Mouse (Mus musculus) cerebellum, adult 18-20 months (tissue): ENCODE measurements around the gene Capza1.
"Not testable (repeated sequence)": the region's sequence is repeated elsewhere in the genome, so short reads cannot be mapped to it uniquely, and the experiment has no call there.

ENCODE experiments used
- DNase-seq, 2 experiments: peaks; one replicate each; pipeline ENCODE4 v3.0.0; 2021

The Capza1 gene

DNA sequence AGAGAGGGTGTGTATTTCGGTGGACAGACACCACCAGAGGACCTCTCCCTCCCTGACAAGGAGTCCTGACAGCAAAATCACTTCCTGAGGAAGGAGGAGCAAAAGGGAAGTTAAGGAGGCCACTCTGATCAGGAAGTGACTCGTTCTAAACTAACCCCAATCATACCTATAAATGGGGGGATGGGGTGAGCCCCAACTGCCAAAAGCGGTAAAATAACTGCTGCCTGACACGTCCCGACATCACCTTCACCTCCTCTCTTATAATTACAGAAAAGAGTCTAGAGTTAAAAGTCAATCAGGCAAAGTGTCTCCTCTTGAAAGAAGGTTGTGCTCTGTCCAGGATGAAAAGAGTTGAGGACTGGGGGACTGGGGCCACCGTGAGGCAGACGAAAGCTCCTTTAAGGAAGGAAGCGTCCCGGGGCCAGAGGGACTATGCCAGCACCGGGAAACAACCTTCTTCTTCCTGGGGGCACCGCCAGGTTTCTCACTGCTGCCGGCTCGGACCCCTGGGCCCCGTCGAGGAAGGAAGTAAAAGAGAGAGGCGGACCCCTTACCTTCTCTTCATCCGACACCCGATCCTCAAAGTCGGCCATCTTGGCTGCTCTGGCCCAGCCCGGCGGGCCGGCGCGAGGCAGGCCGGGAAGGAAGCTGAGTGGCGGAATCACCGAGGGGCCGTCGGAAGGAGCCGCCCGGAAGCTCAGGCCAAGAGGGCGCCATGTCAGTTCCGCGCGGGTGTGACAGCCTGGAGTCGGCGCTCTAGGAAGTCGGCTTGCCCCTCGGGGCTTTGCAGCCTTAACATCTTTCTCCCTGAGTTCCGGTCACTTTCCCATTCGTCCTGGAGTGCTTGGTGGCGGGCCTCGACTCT, at the start of gene Capza1, which contains the start of gene St7l:
TSS of gene Capza1 (minus strand) at position 720 of the 865 bp plus-strand sequence.
TSS of gene St7l (plus strand) at position 220 of the 865 bp plus-strand sequence.
- DNase-seq, result peak; percentile 90 to 91

DNA sequence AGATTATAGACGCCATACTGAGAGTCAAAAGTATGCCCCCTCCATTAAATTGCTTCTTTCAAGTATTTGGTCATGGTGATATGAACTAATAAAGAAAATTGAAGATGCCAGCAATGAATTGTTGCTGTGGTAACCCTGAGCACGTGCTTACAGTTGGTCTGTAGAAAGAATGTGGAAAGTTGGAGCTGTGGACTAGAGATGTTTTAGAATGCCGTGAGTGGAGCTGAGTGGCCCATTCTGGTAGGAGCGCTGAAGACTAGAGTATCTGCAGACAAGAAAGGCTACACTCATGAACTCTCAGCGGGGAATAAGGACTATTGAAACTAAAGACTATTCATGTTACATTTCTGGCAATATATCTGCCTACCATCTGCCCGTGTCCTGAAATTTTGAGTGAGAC, 44.9 kb upstream of the Capza1 start:
- DNase-seq, result no peak

DNA sequence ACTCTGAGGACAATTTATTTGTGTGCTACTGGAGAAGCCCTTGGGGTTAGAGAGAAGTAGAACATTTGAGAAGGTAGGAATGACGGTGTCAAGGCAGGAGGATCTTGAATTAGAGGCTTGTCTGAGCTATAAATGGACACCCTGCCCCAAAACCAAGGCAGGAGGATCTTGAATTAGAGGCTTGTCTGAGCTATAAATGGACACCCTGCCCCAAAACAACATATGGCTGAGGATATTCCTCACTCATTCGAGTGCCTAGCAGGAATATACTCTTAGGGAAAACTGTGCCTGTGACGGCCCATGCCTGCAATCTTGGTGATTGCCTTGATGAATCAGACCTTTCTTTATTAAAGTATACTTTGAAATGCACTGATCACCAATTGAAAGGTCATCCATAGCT, 41.7 kb upstream of the Capza1 start:
- DNase-seq, result no peak

DNA sequence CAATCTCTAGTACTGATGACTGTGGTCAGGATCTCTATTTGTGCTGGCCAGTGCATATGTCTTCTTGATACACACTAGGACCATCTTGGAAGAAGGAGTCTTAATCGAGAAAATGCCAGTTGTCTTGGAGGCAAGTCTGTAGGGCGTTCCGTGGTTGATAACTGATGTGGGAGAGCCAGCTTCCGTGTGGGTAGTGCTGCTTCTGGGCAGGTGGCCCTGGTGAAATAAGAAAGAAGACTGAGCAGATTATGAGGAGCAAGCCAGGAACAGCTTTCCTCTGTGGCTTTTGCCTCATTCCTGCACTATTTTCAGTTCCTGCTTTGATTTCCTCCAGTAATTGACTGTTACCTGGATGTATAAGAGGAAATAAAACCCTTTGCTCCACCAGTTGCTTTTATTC, 41.1 kb upstream of the Capza1 start:
- DNase-seq, result no peak

DNA sequence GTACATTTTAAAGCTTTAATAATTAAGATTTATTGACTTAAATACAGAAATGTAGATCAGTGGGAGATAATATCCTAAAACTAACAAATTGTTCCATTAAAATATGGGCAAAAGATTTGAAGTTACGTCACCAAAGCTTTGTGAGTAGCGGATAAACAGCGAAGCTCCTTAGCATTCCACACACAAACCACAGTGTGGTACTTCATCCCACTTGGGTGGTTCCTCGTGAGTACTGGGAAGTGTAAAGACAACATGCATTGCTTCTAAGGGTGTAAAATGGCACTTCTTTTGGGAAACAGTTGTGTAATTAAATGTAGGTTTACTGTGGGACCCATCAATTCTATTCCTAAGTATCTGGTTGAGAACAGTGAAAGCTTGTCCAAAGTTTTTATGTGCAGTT, 36.8 kb upstream of the Capza1 start:
- DNase-seq, result no peak

DNA sequence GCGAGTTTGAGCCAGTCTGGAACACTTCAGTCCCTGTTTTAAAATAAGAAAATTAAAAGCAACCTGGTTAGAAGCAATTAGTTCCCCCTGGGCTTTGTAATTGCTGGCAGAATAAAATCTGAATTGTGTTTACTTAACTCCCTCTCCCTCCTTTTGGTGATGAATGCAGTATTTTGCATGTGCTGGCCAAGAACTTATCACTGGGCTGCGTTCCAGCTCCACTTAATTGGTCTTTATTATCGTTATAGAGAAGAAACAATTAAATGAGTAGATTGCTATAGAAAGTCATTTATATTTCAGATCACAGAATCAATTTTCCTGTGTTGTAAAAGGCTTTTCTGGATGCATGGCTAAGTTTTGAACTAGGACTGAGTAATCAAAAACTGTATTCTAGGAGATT, 31.8 kb upstream of the Capza1 start:
- no peak for DNase-seq

DNA sequence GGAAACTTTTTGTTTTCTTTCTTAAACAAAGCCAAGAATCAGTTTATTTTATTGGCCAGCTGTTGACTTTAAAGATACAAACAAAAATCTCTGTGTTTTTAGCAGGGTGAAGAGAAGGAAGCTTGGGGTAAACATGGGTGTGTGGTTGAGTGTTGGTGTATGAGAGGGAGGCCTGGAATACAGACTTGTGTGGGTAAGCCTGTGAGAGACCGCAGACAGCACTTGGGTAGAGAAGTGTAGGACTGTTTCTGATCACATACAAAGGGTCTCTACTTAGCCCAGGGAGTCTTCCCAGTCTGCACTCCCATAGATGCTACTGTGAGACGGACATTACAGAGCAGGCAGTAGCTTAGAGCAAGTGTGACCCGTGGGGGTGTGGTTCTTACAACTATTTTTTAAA, 24.3 kb upstream of the Capza1 start:
- DNase-seq, result no peak

DNA sequence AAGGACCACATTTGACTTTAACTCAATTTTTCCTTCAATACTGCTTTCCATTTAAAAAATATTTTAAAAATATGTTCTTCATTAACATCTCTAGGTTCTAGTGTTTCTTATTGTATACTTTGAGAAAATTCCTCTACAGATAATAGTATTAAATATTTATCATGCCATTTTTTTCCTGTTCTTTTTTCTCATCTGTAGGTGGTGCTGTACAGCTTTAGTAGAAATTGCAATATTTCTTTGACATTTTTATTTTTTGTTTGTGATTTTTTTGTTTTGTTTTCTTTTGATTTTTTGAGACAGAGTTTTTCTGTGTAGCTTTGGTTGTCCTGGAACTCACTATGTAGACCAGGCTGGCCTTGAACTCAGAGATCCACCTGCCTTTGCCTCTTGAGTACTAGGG, 5.3 kb upstream of the Capza1 start:
- DNase-seq, result no peak

DNA sequence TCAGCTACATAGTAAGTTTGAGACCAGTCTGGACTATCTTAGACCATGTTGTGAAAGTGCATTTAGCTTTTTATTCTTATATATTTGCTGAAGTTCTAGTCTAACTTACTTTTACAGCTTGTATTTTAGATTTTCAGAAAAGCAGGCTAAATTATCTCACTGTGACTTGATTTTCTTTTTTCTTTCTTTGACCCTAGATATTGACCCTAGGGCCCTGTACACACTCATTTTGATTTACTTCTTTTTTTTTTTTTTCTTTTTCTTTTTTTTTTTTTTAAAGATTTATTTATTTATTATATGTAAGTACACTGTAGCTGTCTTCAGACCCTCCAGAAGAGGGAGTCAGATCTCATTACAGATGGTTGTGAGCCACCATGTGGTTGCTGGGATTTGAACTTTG, 2.4 kb upstream of the Capza1 start:
- not testable (repeated sequence) for DNase-seq

DNA sequence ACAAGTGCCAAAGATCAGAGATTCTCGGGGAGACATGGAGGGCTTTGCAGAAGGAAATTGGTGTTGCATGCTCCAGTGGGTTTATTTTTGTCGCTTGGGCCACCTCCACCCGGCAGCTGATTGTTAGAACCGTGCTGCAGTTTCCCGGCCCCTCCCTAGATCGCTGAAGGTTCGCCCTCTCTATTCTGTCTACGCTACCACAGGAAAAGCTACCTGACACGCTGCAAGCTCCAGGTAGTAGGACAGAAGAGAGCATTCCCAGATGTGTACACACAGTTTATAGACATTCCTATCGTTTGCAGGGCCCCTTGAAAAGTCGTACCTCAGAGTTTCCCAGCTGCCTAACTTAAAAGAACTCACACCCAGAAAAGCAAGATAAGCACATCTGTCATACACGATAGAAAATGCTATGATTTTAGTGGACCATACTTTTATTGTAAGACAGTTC, 1.1 kb upstream of the Capza1 start:
- DNase-seq, result no peak

DNA sequence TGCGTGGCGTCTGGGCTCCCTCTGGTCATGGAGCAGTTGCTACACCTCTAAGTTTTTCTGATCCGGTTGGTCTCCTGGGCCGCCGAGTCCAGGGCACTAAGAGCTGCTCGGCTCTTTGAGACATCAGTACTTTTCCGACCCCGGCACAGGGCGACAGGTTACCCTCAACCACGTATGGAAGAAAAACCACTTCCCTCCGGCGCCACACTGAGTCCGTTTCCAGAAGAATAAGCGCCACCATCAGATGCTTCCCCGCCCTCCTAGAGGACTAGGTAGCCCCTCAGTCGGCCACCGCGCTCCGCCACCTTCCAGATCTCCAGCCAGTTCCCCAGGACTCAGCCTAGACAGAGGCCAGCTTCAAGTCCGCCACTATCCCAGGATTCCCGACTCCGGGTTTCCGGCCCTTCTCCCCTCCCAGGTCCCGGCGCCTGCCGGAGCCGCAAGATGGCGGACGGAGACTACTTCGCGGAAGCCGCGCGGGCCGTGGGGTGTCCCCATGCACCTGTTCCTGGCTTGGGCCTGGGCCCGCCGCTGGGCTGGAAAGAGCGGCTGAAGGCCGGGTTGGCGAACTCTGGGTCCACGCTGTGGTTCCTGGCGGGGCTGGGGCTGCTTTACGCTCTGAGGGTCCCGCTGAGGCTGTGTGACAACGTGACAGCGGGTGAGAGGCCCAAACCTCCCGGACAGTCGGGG, 491 bp upstream of the Capza1 start:
- peak; percentile 92 to 94 for DNase-seq

DNA sequence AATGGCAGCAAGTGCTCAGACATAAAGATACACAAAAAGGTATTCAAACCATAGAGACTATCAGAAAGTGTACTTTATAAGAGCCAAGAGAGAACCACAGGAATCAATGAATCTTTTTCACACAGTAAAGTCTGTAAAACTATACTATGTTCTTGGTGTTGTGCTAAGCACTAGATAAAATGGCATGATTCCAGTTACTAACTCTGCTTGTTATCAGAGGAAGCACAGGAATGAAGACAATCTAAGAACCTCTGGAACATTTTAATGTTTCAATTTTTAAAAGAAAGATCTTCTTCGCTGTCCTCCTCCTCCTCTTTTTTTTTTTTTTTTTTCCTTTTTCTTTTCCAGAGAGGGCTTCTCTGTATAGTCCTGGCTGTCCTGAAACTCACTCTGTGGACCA, 5.7 kb downstream of the Capza1 start:
- no peak for DNase-seq

DNA sequence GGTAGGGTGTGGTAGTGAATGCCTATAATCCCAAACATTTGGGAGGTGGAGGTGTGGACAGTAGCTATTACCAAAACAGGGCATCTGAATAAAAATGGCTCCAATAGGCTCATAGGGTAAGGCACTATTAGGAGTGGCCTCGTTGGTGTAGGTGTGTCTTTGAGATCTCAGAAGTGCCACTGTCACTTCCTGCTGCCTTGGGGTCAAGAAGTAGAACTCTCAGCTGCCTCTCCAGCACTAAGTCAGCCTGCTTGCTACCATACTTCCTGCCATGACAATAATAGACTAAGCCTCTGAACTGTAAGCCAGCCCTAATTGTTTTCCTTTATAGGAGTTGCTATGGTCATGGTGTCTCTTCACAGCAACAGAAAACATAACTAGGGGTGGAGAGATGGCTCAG, 8.2 kb downstream of the Capza1 start:
- no peak for DNase-seq

DNA sequence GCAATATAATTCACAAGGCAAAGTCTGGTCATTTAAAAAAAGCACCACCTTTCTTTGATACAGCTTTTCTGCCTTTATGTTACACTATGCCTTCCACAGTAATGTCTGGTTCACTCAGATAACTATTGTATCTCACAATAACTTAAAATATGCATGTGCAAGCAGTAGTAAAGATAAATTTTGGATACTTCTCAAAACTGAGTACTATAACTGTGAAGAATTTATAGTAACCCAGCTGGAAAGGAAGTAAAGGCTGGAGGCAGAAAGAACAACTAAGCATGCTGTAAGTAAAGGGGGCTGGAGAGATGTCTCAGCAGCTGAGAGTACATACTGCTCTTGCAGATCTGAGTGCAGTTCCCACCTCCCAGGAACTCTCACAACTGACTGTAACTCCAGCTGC, 9.4 kb downstream of the Capza1 start:
- DNase-seq, result no peak

DNA sequence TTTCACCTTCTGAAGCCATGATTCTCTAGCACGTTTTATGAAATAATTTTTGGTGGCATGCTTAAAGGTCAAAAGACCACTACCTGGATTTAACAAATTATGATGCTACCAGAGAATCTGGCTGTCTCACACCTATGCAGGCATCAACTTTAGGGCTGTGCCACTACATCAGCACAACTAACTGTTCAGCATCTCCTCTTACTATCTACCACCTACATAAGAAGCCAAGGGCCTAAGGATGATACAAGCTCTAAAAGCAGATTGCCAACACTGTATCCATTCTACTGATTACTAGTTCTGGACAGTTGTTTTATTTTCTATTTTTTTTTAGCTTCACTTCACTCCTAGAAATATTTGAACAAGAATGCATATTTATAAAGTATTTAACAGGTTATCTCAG, 9.8 kb downstream of the Capza1 start:
- DNase-seq, result no peak

DNA sequence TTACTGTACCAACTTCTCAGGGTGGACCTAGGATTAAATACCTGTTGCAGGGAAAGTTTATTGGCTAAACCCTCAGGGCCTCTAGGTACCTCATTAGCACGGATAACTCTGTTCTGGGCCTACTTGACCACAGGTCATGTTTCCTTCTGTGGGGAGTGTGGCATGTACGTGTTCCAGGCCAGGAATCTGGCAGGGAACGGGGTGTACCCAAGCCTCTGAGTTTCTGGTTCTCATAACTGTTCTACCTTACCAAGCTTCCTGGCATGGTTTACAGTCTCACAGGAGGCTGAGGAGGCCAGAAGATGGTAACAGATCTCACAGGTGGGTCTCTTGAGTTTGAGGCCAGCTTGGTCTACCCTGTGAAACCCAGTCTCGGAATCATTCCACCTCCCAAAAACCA, 17.7 kb downstream of the Capza1 start:
- DNase-seq, result no peak

DNA sequence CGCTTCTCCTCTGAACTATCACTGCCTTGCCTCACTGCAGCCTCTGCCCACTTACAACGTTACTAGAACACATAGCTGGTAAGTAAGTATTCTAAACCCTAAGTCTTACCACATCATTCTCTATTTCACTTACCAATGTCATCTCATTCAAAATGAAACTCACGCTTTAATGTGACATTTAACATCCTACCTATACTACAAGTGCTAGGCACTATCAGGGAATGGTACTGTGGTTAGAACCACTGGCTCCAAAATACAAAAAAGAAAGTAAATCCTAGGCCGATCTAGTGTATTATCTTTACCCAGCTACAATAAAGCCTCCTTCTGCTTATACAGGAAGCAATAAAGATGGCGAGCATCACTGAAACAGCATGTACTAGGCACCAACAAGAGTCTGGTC, 23.3 kb downstream of the Capza1 start:
- DNase-seq, result no peak

DNA sequence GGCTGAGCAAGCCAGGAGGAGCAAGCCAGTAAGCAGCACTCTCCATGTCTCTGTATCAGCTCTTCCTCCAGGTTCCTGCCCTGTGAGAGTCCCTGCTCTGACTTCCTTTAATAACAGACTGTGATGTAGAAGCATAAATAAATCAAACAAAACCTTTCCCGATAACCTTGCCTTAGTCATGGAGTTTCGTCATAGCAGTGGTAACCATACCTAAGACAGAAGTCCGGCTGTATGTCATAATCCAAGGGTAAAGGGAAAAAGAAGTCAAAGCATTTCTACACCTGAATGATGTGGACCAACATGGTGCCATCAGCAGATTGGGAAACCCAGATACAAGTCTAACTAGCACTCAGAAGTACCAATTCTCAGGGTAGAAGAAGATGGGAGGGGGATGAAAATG, 28.5 kb downstream of the Capza1 start:
- DNase-seq, result no peak

DNA sequence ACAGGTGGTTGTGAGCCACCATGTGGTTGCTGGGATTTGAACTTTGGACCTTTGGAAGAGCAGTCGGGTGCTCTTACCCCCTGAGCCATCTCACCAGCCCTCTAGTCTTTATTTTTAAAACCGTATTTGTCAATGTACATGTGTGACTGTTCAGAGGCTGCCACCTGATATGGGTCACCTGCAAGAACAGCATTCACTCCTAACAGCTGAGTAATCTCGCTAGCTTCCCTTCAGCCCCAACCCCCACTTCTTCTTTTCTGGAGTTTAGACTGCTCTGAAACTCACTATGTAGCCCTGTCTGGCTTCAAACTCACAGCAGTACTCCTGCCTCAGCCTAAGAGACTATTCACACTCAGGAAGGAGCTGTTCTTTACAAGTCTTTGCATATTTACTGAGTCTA, 41.9 kb downstream of the Capza1 start:
- DNase-seq, result no peak

DNA sequence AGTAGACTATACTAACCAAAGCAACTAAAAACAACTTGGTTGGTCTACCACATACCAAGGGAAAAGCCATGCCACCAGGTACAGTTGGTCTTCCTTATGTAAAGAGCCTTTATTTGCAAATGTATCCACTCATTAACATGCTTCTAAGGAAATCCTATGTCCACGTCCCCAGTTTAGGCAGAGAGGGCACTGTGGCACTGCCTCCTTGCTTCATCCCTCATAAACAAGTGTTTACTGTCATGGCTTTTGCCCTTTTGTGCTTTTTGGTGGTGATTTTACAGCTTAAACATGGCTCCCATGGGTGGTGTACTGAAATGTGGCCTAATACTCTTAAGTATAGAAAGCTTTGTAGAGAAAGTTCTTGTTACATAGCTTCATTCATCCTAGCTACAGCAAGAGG, 43.9 kb downstream of the Capza1 start:
- no peak for DNase-seq

DNA sequence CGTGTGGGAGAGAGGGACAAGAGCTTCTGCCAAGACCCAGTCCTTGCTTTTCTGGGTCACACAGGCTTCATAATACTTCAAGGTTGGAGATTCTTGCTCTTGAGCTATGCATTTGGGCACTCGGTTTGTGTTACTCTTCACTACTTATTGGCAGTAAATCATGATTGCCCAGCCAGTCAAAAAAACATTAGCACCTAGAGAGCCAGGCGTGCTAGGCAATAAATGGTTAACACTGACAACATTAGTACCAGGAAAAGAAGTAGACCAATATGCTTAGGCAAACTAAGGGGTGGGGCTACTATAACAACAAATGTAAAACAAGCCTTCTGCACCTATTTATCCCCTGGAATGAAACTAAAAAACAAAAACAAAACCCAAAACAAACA, 45.6 kb downstream of the Capza1 start:
- no peak for DNase-seq

DNA sequence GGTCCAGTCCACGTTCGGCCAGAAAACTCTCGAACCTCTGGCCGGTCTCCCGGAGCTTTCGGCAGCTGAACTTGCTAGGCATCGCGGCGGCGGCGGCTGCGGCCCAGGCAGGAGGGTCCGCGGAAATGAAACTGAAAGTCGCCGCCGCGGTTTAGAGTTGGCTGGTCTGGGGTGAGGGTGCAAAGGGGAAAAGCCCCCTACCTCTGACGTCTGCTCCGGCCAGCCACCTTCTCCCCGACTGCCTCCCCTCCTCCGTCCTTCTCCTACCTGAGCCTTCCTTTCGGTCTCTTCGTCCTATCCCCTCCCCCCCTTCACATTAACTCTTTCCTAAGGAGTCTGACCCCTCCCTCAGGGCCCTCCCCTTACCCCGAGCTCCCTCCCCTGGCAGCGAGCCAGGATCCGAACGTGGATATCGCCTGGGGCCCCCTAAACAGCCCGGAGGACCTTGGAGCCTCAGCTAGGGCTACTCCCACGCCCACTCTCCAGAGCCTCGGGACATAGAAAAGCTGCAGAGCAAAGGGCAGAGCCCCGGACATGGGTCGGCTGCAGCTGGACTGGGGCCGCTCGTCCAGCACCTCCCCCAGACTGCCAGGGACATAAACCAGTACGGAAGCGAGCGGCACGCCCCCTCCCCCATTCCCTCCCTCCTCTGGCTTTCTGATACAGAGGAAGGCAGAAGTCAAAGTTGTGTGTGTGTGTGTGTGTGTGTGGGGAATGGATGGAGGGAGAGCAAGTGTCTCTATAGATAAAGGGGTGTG, 46.1 kb downstream of the Capza1 start, which contains the start of gene Mov10:
TSS of gene Mov10 (minus strand) at position 573 of the 758 bp plus-strand sequence.
- DNase-seq, result peak; percentile 9 to 30

DNA sequence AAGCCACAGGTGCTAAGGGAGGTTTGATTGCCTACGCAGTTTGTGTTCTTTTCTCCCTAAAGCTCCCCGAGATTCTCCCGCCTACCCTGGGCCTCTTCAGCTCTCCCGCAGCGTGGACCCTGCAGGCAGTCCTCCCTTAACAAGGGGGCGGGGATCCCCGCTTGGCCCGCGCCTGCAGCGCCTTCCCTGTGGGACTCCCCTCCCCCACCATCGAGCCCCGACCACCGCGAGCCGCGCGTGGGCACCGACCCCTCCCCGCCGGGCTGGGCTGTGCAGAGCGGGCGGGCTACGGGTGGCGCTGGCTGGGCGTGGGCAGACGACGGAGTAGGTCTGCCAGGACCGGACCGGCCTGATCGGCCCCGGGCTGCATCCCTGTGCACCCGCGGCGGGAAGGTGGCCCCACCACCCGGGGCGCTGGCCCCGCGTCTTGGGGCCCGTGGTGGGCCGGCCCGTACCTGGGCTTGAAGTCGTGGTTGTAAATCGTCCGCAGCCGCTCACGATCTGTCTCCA, 46.8 kb downstream of the Capza1 start:
- peak; percentile 12 to 32 for DNase-seq
